Mouse (Mus musculus) cortical plate, adult 2 months (tissue): ENCODE measurements around the gene Sap30l.

Experiments
- CTCF ChIP-seq: fragments of 200-500 bp; IDR thresholded peaks from 2 replicates; pipeline ENCODE4 v1.5.1; 2011; ENCODE audit warnings: mild to moderate bottlenecking, control low read depth, low read length; ENCODE audit not compliant: insufficient read depth; ENCODE audit errors: extremely low read depth
- POLR2A ChIP-seq: fragments of 200-500 bp; IDR thresholded peaks from 2 replicates; pipeline ENCODE4 v1.6.1; 2011; ENCODE audit warnings: mild to moderate bottlenecking, low read length, control low read depth; ENCODE audit not compliant: insufficient read depth; ENCODE audit errors: extremely low read depth

- no peak for TF ChIP-seq POLR2A
- no peak for TF ChIP-seq CTCF
These were observed 21.6 kb upstream of the Sap30l start for GRCm38 (mm10) chr11:57779824-57780223.
